Mouse (Mus musculus) forebrain, embryonic 12.5 days (tissue): ENCODE results near the gene Tmc4. TPM values are rescaled to one million over a fixed set of nuclear protein-coding genes. Genes with fewer than 3 reads are reported as not detected.

Experiments used
- ATAC-seq: fragments of 200-750 bp; cut with Nextera tagmentation; 2 replicates; pipeline ENCODE4 v1.8.0; 2017; ENCODE audit warnings: moderate TSS enrichment; ENCODE audit not compliant: low FRiP score
- H3K27ac ChIP-seq: fragments of 300-500 bp; sonication (generic); 2 replicates; pipeline ENCODE4 v1.5.1; 2016; ENCODE audit warnings: mild to moderate bottlenecking
- H3K27me3 ChIP-seq: fragments of 300-500 bp; sonication (generic); 2 replicates; pipeline ENCODE4 v1.6.1; 2016; ENCODE audit warnings: mild to moderate bottlenecking
- H3K36me3 ChIP-seq: fragments of 300-500 bp; sonication (generic); replicated peaks from 2 replicates; pipeline ENCODE4 v1.6.1; 2016; ENCODE audit warnings: mild to moderate bottlenecking
- H3K4me1 ChIP-seq: fragments of 300-500 bp; sonication (generic); 2 replicates; pipeline ENCODE4 v1.6.1; 2016
- H3K4me2 ChIP-seq: fragments of 300-500 bp; sonication (generic); 2 replicates; pipeline ENCODE4 v1.6.1; 2016; ENCODE audit warnings: mild to moderate bottlenecking, moderate library complexity
- H3K4me3 ChIP-seq: fragments of 300-500 bp; sonication (generic); replicated peaks from 2 replicates; pipeline ENCODE4 v1.5.1; 2016; ENCODE audit warnings: mild to moderate bottlenecking
- H3K9ac ChIP-seq: fragments of 300-500 bp; sonication (generic); 2 replicates; pipeline ENCODE4 v1.6.1; 2016; ENCODE audit warnings: mild to moderate bottlenecking
- H3K9me3 ChIP-seq: fragments of 300-500 bp; sonication (generic); 2 replicates; pipeline ENCODE4 v1.6.1; 2016
- WGBS: fragments of 180-500 bp; shearing (Covaris S2); methylation state at CpG from one replicate; pipeline ENCODE4 v1.1.7; 2016; 5-methylcytosine and 5-hydroxymethylcytosine counted together
- polyA plus RNA-seq: library from polyadenylated mRNA; unstranded; fragments of >200 nt; fragmentation: Nextera tagmentation; extraction: Ambion mirVana; gene quantifications from 2 replicates; pipeline ENCODE4 v1.2.1, GENCODE M21; 2016

Gene Tmc4
- polyA plus RNA-seq, 1 experiment from 2014 or later: 2.9 TPM

DNA sequence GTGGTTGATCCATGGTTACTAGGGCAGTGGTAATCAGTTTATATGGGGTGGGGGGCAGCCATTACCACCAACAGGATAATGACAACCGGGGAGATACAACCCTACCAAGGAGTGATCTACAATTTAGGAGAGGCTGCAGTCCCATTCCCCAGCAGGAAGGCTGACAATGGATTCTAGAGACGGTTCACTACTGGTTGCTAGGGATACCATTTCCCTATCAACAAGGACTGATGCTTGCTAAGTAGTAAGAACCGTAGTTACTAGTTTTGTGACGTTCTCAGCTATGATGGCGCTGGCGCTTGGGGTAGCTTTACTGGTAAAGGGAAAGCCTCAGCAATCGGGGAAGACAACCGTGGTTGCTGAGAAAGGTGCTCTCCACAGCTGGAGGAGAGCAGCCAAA is 7.3 kb upstream of the Tmc4 start:
- ATAC-seq: peak; percentile 10; the same call in 1 of the 2 replicates
- no peak overlapping the region for H3K4me3 ChIP-seq
- peak overlapping the region; percentile 77 for H3K27ac ChIP-seq
- no peaks in the 10 kb centered on the region for H3K27me3 ChIP-seq
- no peaks in the 10 kb centered on the region for H3K9me3 ChIP-seq
- H3K36me3 ChIP-seq: 0 out of 2 replicates have a peak, but pooled peaks cover 17% of the 10 kb centered on the region
- WGBS: 81% methylated on average over 8 of the region's 8 CpGs
- H3K9ac ChIP-seq: no peak overlapping the region
- H3K4me1 ChIP-seq: peaks cover 18% of the 10 kb centered on the region
- H3K4me2 ChIP-seq: no peak overlapping the region

- Histone ChIP-seq H3K9me3 (no peaks in the 10 kb centered on the region), H3K4me3 (no peak overlapping the region), H3K27ac (peak overlapping the region; percentile 77), H3K4me1 (peaks cover 18% of the 10 kb centered on the region), H3K4me2 (no peak overlapping the region), H3K36me3 (0 out of 2 replicates have a peak, but pooled peaks cover 17% of the 10 kb centered on the region), H3K27me3 (no peaks in the 10 kb centered on the region), H3K9ac (no peak overlapping the region)
- 70% methylated on average over 10 of the region's 10 CpGs for WGBS
- peak; percentile 80 for ATAC-seq
Observed at GRCm38 (mm10) chr7:3683908-3684550, 6.7 kb upstream of the Tmc4 start.

DNA sequence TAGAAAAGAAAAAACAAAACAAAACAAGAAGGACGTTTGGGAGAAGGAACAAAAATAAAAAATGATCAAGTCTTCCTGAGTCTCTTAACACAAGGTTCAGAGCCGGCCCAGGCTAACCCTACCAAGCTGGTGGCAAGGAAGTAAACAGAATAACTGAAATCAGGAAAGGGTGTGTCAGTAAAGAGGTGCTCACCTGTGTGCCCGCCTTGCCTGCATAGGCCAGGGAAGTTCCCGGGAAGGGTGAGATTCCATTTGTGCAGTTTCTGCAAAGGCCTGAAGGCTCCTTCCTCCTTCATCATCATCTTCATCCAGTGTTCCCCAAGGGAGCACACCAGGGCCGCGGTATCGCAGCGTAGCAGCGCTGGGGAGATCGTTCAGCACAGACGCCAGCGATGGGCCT is 982 bp downstream of the Tmc4 start:
- H3K27ac ChIP-seq: no peak overlapping the region
- no peaks in the 10 kb centered on the region for H3K4me1 ChIP-seq
- WGBS: 89% methylated on average over 12 of the region's 12 CpGs
- H3K36me3 ChIP-seq: no peaks in the 10 kb centered on the region; the same call in 1 of the 2 replicates
- H3K9me3 ChIP-seq: no peaks in the 10 kb centered on the region
- no peak overlapping the region for H3K4me2 ChIP-seq
- no peak for ATAC-seq
- H3K9ac ChIP-seq: no peak overlapping the region
- no peaks in the 10 kb centered on the region for H3K27me3 ChIP-seq
- H3K4me3 ChIP-seq: no peak overlapping the region

GRCm38 (mm10) chr7:3675228-3675548 is 2.2 kb downstream of the Tmc4 start:
- 76% methylated on average over 3 of the region's 3 CpGs for WGBS
- ATAC-seq: no peak; the same call in 1 of the 2 replicates

DNA sequence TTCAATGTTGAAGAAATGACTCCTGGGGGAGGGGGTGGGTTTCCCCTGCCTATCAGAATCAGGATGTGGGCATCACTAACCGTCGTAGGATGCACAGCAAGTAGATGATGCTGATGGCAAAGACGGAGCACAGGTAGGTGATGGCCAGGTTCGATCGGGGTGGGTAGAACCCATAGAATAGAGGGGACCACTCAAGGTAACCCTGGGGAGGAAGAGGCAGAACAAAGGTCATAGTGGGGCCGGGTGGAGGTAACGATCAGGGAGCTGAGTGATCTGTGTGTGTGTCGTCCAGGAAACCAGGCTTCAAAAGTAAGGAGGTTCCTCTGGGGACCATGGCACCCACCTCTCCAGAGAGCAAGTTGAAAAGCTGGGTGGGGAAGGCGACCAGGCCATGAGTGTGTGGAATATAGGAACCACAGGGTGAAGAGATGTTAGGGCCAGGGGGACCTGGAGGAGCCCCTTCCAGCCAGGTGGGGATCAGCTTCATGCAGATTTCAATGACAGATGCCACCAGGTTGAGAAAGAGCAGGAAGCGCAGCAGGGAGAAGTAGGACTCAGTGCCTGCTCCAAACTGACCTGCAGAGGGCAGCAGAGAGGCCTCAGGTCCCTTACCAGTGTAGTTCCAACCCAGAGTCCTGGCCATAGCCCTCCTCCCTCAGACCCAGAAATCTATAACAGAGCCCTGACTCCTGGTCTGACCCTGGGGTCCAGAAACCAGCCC is 2.7 kb downstream of the Tmc4 start:
- WGBS: 78% methylated on average over 10 of the region's 10 CpGs
- no peaks in the 10 kb centered on the region; the same call in 1 of the 2 replicates for H3K36me3 ChIP-seq

More at GRCm38 (mm10) chr7:3675228-3675548, 2.2 kb downstream of the Tmc4 start:
- H3K4me3 ChIP-seq: no peak overlapping the region
- H3K27me3 ChIP-seq: no peaks in the 10 kb centered on the region
- H3K9ac ChIP-seq: no peak overlapping the region
- no peak overlapping the region for H3K4me2 ChIP-seq
- H3K4me1 ChIP-seq: no peaks in the 10 kb centered on the region
- no peaks in the 10 kb centered on the region for H3K9me3 ChIP-seq
- no peak overlapping the region for H3K27ac ChIP-seq
- no peaks in the 10 kb centered on the region; the same call in 1 of the 2 replicates for H3K36me3 ChIP-seq

DNA sequence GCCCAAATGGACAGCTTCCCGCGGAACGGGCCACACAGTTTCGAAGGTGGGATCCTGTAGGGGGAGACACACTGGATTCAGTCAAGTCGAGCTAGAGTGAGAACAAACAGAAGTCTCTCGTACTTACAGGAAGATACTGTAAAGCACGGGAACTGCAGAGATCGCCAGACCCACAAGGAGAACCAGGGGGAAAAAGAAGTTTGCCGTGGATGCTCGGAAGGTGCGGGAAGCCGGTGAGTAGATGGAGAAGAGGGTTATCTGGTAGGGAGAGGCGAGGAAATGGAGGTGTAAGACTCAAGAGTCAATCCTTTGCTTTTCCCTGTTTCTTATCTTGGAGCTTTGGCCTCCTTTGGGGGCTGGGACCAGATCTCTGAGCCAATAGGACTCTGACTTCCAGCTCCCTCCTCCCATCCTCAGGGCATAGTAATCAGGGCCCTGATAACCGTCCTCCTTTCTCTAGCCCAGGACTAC is 10.4 kb downstream of the Tmc4 start:
- H3K4me3 ChIP-seq: no peak overlapping the region
- H3K36me3 ChIP-seq: peaks cover 17% of the 10 kb centered on the region
- no peak overlapping the region for H3K27ac ChIP-seq
- no peak overlapping the region for H3K9ac ChIP-seq
- no peak for ATAC-seq
- H3K4me2 ChIP-seq: no peak overlapping the region
- H3K4me1 ChIP-seq: peaks cover 20% of the 10 kb centered on the region
- no peaks in the 10 kb centered on the region for H3K27me3 ChIP-seq
- WGBS: 18% methylated on average over 14 of the region's 14 CpGs
- no peaks in the 10 kb centered on the region for H3K9me3 ChIP-seq

More for the DNA sequence above, 2.7 kb downstream of the Tmc4 start:
- H3K4me3 ChIP-seq: no peak overlapping the region
- ATAC-seq: peak; percentile 90
- H3K27ac ChIP-seq: no peak overlapping the region
- no peak overlapping the region for H3K4me2 ChIP-seq
- no peak overlapping the region for H3K9ac ChIP-seq
- H3K4me1 ChIP-seq: no peaks in the 10 kb centered on the region
- H3K27me3 ChIP-seq: no peaks in the 10 kb centered on the region
- no peaks in the 10 kb centered on the region for H3K9me3 ChIP-seq

DNA sequence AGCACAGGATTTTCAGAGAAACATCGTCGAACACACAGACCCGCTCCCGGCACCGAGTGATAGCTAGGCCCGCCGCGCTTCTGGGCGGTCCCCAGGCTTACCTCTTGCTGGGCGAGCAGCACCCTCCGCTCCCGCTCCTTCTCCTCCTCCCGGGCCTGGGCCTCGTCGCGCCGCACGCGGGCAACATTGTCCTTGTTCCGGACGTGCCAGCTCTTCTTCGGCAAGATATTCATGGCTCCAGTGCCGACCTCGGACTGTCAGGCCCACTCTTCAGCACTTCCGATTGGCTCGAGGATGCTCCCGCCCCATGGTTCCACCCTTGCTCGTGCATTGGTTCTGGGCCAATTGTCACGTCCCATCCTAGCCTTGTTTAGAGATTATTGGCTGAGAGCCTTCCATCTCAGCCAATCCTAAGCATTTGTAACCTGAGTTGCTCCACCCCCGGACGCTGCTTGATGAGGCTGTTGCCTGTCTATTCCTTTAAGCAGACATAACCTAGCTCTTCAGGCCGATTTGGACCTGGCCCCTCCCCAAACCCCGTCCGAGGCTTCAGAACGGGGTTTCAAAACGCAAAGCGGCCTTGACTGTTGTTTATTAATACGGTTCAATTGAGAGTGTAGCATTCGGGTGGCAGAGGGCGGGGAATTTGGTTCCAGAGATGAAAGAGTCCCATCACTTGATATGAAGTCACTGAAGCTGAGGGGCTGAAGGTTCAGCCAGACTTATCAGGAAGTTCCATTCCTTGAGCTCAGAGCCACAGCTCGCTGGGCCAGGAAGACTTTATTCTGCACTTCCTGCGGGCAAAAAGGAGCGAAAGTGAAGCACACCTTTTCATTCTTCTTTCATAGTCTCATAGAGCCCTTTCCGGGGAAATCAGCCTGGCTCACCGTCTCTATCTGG is 11.9 kb downstream of the Tmc4 start, which contains the start of gene Leng1:
Gene Leng1, minus strand, starts transcription at position 626 of the 900 bp plus-strand sequence.
- Histone ChIP-seq H3K4me3 (peak within 1 kb of the TSS; percentile 62), H3K4me2 (peak within 1 kb of the TSS; percentile 79), H3K27me3 (no peaks in the 10 kb centered on the region), H3K36me3 (peaks cover 31% of the 10 kb centered on the region), H3K9me3 (no peaks in the 10 kb centered on the region), H3K27ac (peak within 1 kb of the TSS; percentile 78), H3K4me1 (peaks cover 20% of the 10 kb centered on the region), H3K9ac (peak within 1 kb of the TSS; percentile 72)
- WGBS: 5% methylated on average over 43 of the region's 45 CpGs
- peak; percentile 99 for ATAC-seq

- ATAC-seq: peak; percentile 30; the same call in 1 of the 2 replicates
- no peaks in the 10 kb centered on the region for H3K27me3 ChIP-seq
- H3K27ac ChIP-seq: peak overlapping the region; percentile 78
- H3K4me3 ChIP-seq: peak overlapping the region; percentile 62
- no peaks in the 10 kb centered on the region for H3K9me3 ChIP-seq
- peaks cover 20% of the 10 kb centered on the region for H3K4me1 ChIP-seq
- peak overlapping the region; percentile 79 for H3K4me2 ChIP-seq
- peaks cover 39% of the 10 kb centered on the region for H3K36me3 ChIP-seq
- peak overlapping the region; percentile 72 for H3K9ac ChIP-seq
- WGBS: 35% methylated on average over 15 of the region's 15 CpGs
Observed at GRCm38 (mm10) chr7:3664524-3665214, 12.7 kb downstream of the Tmc4 start.

DNA sequence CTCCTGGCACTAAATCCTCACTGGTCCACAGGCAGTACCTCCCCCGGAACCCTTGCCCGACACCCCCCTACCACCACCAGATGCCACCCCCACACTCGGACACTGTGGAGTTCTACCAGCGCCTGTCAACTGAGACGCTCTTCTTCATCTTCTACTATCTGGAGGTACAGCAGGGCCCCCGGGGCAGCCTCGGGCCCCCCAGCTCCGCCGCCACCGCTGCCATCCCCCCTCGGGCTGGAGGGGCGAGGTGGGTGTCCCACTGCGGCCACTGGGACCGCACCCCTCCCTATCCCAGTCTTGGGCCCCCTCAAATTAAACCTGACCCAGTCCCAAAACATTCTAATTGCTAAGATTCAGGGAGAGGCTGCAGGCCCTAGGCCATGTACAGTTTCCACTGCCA is 18.8 kb downstream of the Tmc4 start:
- Histone ChIP-seq H3K27ac (no peak overlapping the region), H3K4me2 (no peak overlapping the region), H3K9ac (no peak overlapping the region), H3K27me3 (no peaks in the 10 kb centered on the region), H3K4me1 (peaks cover 2% of the 10 kb centered on the region), H3K4me3 (no peak overlapping the region), H3K36me3 (peaks cover 99% of the 10 kb centered on the region), H3K9me3 (no peaks in the 10 kb centered on the region)
- 93% methylated on average over 14 of the region's 14 CpGs for WGBS
- ATAC-seq: no peak

GRCm38 (mm10) chr7:3656966-3657365 is 20.4 kb downstream of the Tmc4 start:
- H3K4me1 ChIP-seq: no peaks in the 10 kb centered on the region
- H3K27me3 ChIP-seq: no peaks in the 10 kb centered on the region
- no peak overlapping the region for H3K4me2 ChIP-seq
- peaks cover 99% of the 10 kb centered on the region for H3K36me3 ChIP-seq
- H3K9ac ChIP-seq: no peak overlapping the region
- no peak overlapping the region for H3K27ac ChIP-seq
- no peaks in the 10 kb centered on the region for H3K9me3 ChIP-seq
- 94% methylated on average over 4 of the region's 4 CpGs for WGBS
- no peak overlapping the region for H3K4me3 ChIP-seq
- no peak for ATAC-seq

DNA sequence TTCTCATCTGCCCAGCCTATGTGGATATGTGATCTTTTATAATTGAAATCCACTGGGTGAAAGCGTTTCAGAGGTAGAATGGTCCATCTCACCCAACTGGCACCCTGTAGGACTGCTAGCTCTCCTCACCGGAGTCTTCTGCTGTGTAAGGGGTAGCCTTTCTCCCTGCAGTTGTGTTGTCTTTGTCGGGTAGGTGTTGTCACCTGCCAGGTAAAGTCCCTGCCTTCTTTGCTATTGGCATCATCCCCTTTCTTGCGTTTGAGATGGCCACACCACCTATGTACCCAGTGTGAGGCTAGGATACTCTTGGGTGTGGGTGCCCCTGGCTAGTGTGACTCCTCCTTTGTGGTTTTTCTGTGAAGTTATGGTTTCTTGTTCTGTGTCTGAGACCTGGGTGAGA is 30.7 kb downstream of the Tmc4 start:
- H3K9me3 ChIP-seq: no peaks in the 10 kb centered on the region
- H3K4me3 ChIP-seq: peak overlapping the region; percentile 98
- no peak for ATAC-seq
- H3K27ac ChIP-seq: no peak overlapping the region
- 73% methylated on average over 4 of the region's 4 CpGs for WGBS
- peak overlapping the region; percentile 94 for H3K4me2 ChIP-seq
- H3K9ac ChIP-seq: peak overlapping the region; percentile 99
- H3K36me3 ChIP-seq: peaks cover 31% of the 10 kb centered on the region
- H3K27me3 ChIP-seq: no peaks in the 10 kb centered on the region
- peaks cover 39% of the 10 kb centered on the region for H3K4me1 ChIP-seq
